ENCODE assay signal across 8 mouse cellular contexts in the genomic region with DNA sequence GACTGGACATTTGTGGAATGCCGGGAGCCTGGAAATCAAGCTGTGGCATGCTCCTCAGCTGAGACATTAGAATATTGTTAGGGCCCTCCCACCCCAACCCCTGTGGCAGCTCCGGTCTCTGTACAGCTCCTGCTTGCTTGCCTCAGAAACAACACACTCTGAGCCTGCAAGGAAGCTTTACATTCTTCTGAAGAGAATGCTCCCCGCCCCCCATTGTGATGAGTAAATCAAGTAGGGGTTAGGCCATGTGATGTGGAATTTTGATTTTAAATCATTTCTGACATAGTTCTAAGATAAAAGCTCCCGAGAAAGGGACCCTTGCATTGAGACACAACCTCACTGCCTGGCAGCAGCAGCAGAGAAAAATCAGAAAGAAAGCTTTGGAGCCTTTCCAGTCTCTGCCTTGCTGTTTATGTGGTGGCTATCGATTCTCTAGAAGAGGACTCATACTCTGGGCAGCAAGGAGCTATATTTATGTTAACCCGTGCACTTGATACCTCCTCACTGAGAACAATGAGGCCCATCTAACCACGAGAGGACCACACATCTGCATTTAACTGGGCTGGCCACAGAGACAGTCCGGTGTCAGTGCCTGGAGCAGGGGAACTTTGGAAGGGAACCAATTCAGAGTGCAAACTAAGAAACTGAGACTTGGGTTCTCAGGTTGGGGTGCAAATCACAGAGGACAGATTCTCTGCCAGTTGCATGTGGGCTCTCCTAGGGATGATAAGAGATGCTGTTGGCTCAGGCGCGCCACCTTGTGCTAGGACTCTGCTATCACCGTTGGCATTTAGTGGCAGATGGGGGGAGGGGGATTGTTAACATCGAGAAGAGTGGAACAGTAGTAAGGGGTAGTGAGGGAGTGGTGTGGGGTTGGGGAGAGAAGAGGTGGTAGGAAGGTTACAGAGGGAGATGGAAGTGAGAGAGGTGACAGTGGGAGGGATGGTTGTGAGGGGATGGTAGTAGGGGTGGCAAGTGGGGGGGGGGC.
DNase-seq lines count a peak whose midpoint lies in the region; ATAC-seq and TF ChIP-seq lines count a peak whose summit lies in the region.

No protein-coding gene starts in this region.

- intact Hi-C loops in heart, postnatal 10 days (cut with DNase I) = loop anchor here (1.0 to 5.0 kb wide), 3 partner anchors 86 to 202 kb away; no protein-coding TSS in a partner anchor

- H3K4me1 ChIP-seq in G1E (ENCODE audit: insufficient read depth, low read depth, low read length) = no peaks in the 10 kb centered on the region
- H3K4me1 ChIP-seq in forebrain, embryonic 10.5 days = peaks cover 43% of the 10 kb centered on the region
- no peaks in the 10 kb centered on the region for H3K4me1 ChIP-seq in liver, postnatal 0 days (ENCODE audit: insufficient read depth)
- H3K4me1 ChIP-seq in olfactory bulb, adult 2 months (ENCODE audit: control insufficient read depth, insufficient read depth, low read length) = peaks cover 10% of the 10 kb centered on the region

- no peak overlapping the region for H3K4me2 ChIP-seq in liver, postnatal 0 days (ENCODE audit: low read depth, low read length)

- H3K36me3 ChIP-seq in G1E (replicated peaks) = no peaks in the 10 kb centered on the region
- no peaks in the 10 kb centered on the region for H3K36me3 ChIP-seq in forebrain, embryonic 10.5 days (replicated peaks)
- H3K36me3 ChIP-seq in liver, postnatal 0 days (replicated peaks; ENCODE audit: insufficient read depth, low read length) = no peaks in the 10 kb centered on the region

- TF ChIP-seq CTCF in G1E (IDR thresholded peaks at IDR 0.05; ENCODE audit: low read depth, low read length) = peak; percentile 10; the same call in 1 of the 2 replicates
- TF ChIP-seq CTCF in liver, postnatal 0 days (IDR thresholded peaks at IDR 0.05; ENCODE audit: low read depth) = peak; percentile 91
- peak; percentile 62 for TF ChIP-seq CTCF in olfactory bulb, adult 2 months (IDR thresholded peaks at IDR 0.05; ENCODE audit: insufficient read depth, low read depth, low read length)

- peak; percentile 15 for DNase-seq in G1E (ENCODE audit: low spot score)
- peak; percentile 34 for DNase-seq in c-Kit-positive CD71-negative TER-119-negative erythroid progenitor cells, embryonic 14.5 days (ENCODE audit: low read depth)
- DNase-seq in forebrain, embryonic 10.5 days (ENCODE audit: extremely low spot score, low spot score) = peak; percentile 72
- DNase-seq in heart, postnatal 10 days = peak; percentile 67 to 84
- DNase-seq in kidney, postnatal 36 days = peak; percentile 48 to 84
- DNase-seq in liver, postnatal 0 days = peak; percentile 75
- peak; percentile 69 for DNase-seq in urinary bladder, postnatal 25 days (ENCODE audit: low spot score)

- no peak for ATAC-seq in G1E (ENCODE audit: extremely low read depth, insufficient number of reproducible peaks, low FRiP score, poor library complexity, severe bottlenecking)
- peak; percentile 59; the same call in 1 of the 2 replicates for ATAC-seq in liver, postnatal 0 days

- TF ChIP-seq POLR2A in olfactory bulb, adult 2 months (IDR thresholded peaks at IDR 0.05; ENCODE audit: insufficient read depth, low read depth, low read length) = no peak

- 28% methylated on average over 12 of the region's 12 CpGs for WGBS in forebrain, embryonic 10.5 days
- 32% methylated on average over 12 of the region's 12 CpGs for WGBS in liver, postnatal 0 days (ENCODE audit: insufficient replicate concordance)
- WGBS in olfactory bulb, adult 2 months = 32% methylated on average over 12 of the region's 12 CpGs

- H3K9me3 ChIP-seq in G1E (replicated peaks) = no peaks in the 10 kb centered on the region
- H3K9me3 ChIP-seq in forebrain, embryonic 10.5 days = no peaks in the 10 kb centered on the region
- H3K9me3 ChIP-seq in liver, postnatal 0 days (ENCODE audit: low read length) = no peaks in the 10 kb centered on the region

- H3K27ac ChIP-seq in forebrain, embryonic 10.5 days = peak overlapping the region; percentile 70
- H3K27ac ChIP-seq in liver, postnatal 0 days (ENCODE audit: low read depth) = no peak overlapping the region
- no peak overlapping the region for H3K27ac ChIP-seq in olfactory bulb, adult 2 months (ENCODE audit: insufficient read depth, low read depth, low read length)

- H3K9ac ChIP-seq in liver, postnatal 0 days (replicated peaks) = no peak overlapping the region

- peaks cover 11% of the 10 kb centered on the region; the same call in 1 of the 2 replicates for H3K27me3 ChIP-seq in G1E (ENCODE audit: insufficient read depth, low read length)
- H3K27me3 ChIP-seq in forebrain, embryonic 10.5 days (ENCODE audit: poor library complexity, severe bottlenecking) = no peaks in the 10 kb centered on the region
- H3K27me3 ChIP-seq in liver, postnatal 0 days (ENCODE audit: insufficient read depth, low read length) = no peaks in the 10 kb centered on the region

- H3K4me3 ChIP-seq in G1E (ENCODE audit: low read depth, low read length) = no peak overlapping the region
- no peak overlapping the region for H3K4me3 ChIP-seq in forebrain, embryonic 10.5 days
- H3K4me3 ChIP-seq in liver, postnatal 0 days (ENCODE audit: low read depth, low read length) = no peak overlapping the region
- H3K4me3 ChIP-seq in olfactory bulb, adult 2 months (ENCODE audit: insufficient read depth, low read depth, low read length) = no peak overlapping the region

- TF ChIP-seq EP300 in liver, postnatal 0 days (IDR thresholded peaks at IDR 0.05; ENCODE audit: low read depth) = no peak

Comparison
In these comparisons a context has a peak if more than half of its experiments do, and no peak if none do; other contexts are left out.
1. DNase-seq: peak in every context shown above with its lines; median percentile 76 in heart, postnatal 10 days; 75 in liver, postnatal 0 days; 72 in forebrain, embryonic 10.5 days; 69 in urinary bladder, postnatal 25 days; 66 in kidney, postnatal 36 days; 34 in c-Kit-positive CD71-negative TER-119-negative erythroid progenitor cells, embryonic 14.5 days; 15 in G1E.
2. CTCF ChIP-seq: peak in every context shown above with its lines; median percentile 91 in liver, postnatal 0 days; 62 in olfactory bulb, adult 2 months; 10 in G1E.